Mouse (Mus musculus) myocyte (in vitro differentiated cells): ENCODE measurements around the gene Ttc6. TPM values are rescaled to one million over a fixed set of nuclear protein-coding genes. Genes with fewer than 3 reads are reported as not detected.

Source experiments
- H3K27me3 ChIP-seq: one replicate; pipeline ENCODE4 v1.6.1; 2011; ENCODE audit not compliant: control insufficient read depth, insufficient read depth, insufficient read length
- H3K36me3 ChIP-seq: one replicate; pipeline ENCODE4 v1.6.1; 2011; ENCODE audit not compliant: control insufficient read depth, insufficient read depth
- H3K4me2 ChIP-seq: one replicate; pipeline ENCODE4 v1.6.1; 2011; ENCODE audit warnings: low read depth, control low read depth
- H3K4me3 ChIP-seq: one replicate; pipeline ENCODE4 v1.5.1; 2011; ENCODE audit warnings: mild to moderate bottlenecking, control low read depth, moderate library complexity
- H3K79me2 ChIP-seq: one replicate; pipeline ENCODE4 v1.6.1; 2011; ENCODE audit not compliant: control insufficient read depth, insufficient read depth
- H3ac ChIP-seq: one replicate; pipeline ENCODE4 v1.6.1; 2011; ENCODE audit not compliant: control insufficient read depth, insufficient read length
- CEBPB ChIP-seq: IDR thresholded peaks from 2 replicates; pipeline ENCODE4 v1.6.1; 2011; ENCODE audit warnings: mild to moderate bottlenecking, moderate library complexity; ENCODE audit not compliant: poor library complexity, insufficient read depth, severe bottlenecking
- E2F4 ChIP-seq: IDR thresholded peaks from one replicate; pipeline ENCODE4 v1.6.1; 2011; ENCODE audit warnings: mild to moderate bottlenecking, control low read depth, moderate library complexity; ENCODE audit not compliant: insufficient read depth
- MAX ChIP-seq: IDR thresholded peaks from one replicate; pipeline ENCODE4 v1.6.1; 2011; ENCODE audit warnings: low read depth, mild to moderate bottlenecking, control low read depth
- MYOD1 ChIP-seq, 3 experiments: IDR thresholded peaks; one replicate each; pipeline ENCODE4 v1.6.1; 2011; ENCODE audit warnings: control low read depth in 2 of 3, low read depth in 2 of 3, mild to moderate bottlenecking in 2 of 3, moderate library complexity in 1 of 3; ENCODE audit not compliant: insufficient read length in 2 of 3, control insufficient read depth in 1 of 3
- MYOG ChIP-seq, 3 experiments: IDR thresholded peaks; one replicate each; pipeline ENCODE4 v1.6.1; 2011; ENCODE audit warnings: control low read depth in 2 of 3, low read depth in 2 of 3, mild to moderate bottlenecking in 2 of 3; ENCODE audit not compliant: insufficient read length in 2 of 3, control insufficient read depth in 1 of 3, insufficient read depth in 1 of 3
- POLR2A ChIP-seq: IDR thresholded peaks from one replicate; pipeline ENCODE4 v1.6.1; 2011; ENCODE audit warnings: low read depth, mild to moderate bottlenecking, control low read depth, moderate library complexity; ENCODE audit not compliant: insufficient read length
- POLR2AphosphoS2 ChIP-seq: IDR thresholded peaks from one replicate; pipeline ENCODE4 v1.6.1; 2011; ENCODE audit warnings: low read depth, control low read depth; ENCODE audit not compliant: insufficient read length
- REST ChIP-seq: IDR thresholded peaks from one replicate; pipeline ENCODE4 v1.6.1; 2011; ENCODE audit warnings: mild to moderate bottlenecking, control low read depth, moderate library complexity; ENCODE audit not compliant: insufficient read depth, insufficient read length
- SRF ChIP-seq: IDR thresholded peaks from one replicate; pipeline ENCODE4 v1.6.1; 2011; ENCODE audit warnings: low read depth; ENCODE audit not compliant: control insufficient read depth, insufficient read length
- TCF12 ChIP-seq: IDR thresholded peaks from one replicate; pipeline ENCODE4 v1.6.1; 2011; ENCODE audit warnings: mild to moderate bottlenecking, control low read depth; ENCODE audit not compliant: poor library complexity, insufficient read depth, severe bottlenecking
- TCF3 ChIP-seq: IDR thresholded peaks from one replicate; pipeline ENCODE4 v1.6.1; 2011; ENCODE audit warnings: low read depth, control low read depth; ENCODE audit not compliant: insufficient read length
- USF1 ChIP-seq: IDR thresholded peaks from one replicate; pipeline ENCODE4 v1.6.1; 2011; ENCODE audit warnings: low read depth, mild to moderate bottlenecking, control low read depth, moderate library complexity
- polyA plus RNA-seq: library from polyadenylated mRNA; unstranded; fragments of >200 nt; fragmentation: generic; extraction: Trizol; gene quantifications from one replicate; pipeline ENCODE4 v1.2.1, GENCODE M21; 2012; ENCODE audit warnings: missing spikeins

Ttc6 gene
- polyA plus RNA-seq = not detected

DNA sequence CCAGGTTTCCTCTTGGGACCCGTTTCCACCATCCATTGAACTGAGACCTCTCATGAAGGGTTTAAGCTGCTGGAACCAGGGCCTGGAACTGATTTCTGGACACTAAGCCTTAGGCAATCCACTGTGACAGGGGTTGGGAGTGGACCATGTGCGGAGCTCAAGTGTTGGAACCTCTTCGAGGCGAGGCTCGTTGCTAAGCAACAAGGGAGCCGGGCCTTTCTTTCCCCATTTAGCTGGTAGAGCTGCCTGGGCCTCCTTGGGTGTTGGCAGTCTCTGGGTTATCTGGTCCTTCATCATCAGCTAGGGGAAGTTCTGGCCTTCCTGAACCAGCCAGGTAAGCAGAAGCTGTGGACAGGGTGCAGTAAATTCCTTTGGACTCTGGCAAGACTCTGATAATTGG, at the start of gene Ttc6:
Gene Ttc6, plus strand, starts transcription at position 205 of the 400 bp plus-strand sequence.
- TF ChIP-seq MAX = no peak
- no peak for TF ChIP-seq SRF
- TF ChIP-seq MYOG (IDR thresholded peaks at IDR 0.05; ENCODE audit: control insufficient read depth in 1 of 3, insufficient read depth in 1 of 3, insufficient read length in 2 of 3, low read depth in 2 of 3) = no peak
- H3K79me2 ChIP-seq = no peaks in the 10 kb centered on the region

GRCm38 (mm10) chr12:57514552-57514951, 49.4 kb upstream of the Ttc6 start:
- H3ac ChIP-seq = no peak overlapping the region
- TF ChIP-seq REST = no peak
- no peak for TF ChIP-seq TCF12
- no peak for TF ChIP-seq USF1
- TF ChIP-seq MYOG (IDR thresholded peaks at IDR 0.05; ENCODE audit: control insufficient read depth in 1 of 3, insufficient read depth in 1 of 3, insufficient read length in 2 of 3, low read depth in 2 of 3) = no peak
- TF ChIP-seq POLR2AphosphoS2 = no peak
- TF ChIP-seq E2F4 = no peak
- no peaks in the 10 kb centered on the region for H3K27me3 ChIP-seq
- no peak overlapping the region for H3K4me3 ChIP-seq
- no peak overlapping the region for H3K4me2 ChIP-seq
- no peaks in the 10 kb centered on the region for H3K79me2 ChIP-seq
- H3K36me3 ChIP-seq = no peaks in the 10 kb centered on the region

More for the DNA sequence above, at the start of gene Ttc6:
- Histone ChIP-seq H3ac (no peak within 1 kb of the TSS), H3K4me2 (no peak within 1 kb of the TSS), H3K27me3 (no peaks in the 10 kb centered on the region), H3K4me3 (no peak within 1 kb of the TSS), H3K36me3 (no peaks in the 10 kb centered on the region)

- H3K4me2 ChIP-seq = no peak overlapping the region
- no peak overlapping the region for H3ac ChIP-seq
- H3K79me2 ChIP-seq = no peaks in the 10 kb centered on the region
- TF ChIP-seq MYOG (IDR thresholded peaks at IDR 0.05; ENCODE audit: control insufficient read depth in 1 of 3, insufficient read depth in 1 of 3, insufficient read length in 2 of 3, low read depth in 2 of 3) (no peak), MYOD1 (IDR thresholded peaks at IDR 0.05; ENCODE audit: control insufficient read depth in 1 of 3, insufficient read length in 2 of 3, low read depth in 2 of 3) (no peak), TCF12 (no peak), TCF3 (no peak), USF1 (no peak), POLR2A (no peak), CEBPB (no peak), MAX (no peak), SRF (no peak), POLR2AphosphoS2 (no peak), REST (no peak), E2F4 (no peak)
- H3K27me3 ChIP-seq = no peaks in the 10 kb centered on the region
- H3K4me3 ChIP-seq = no peak overlapping the region
- H3K36me3 ChIP-seq = no peaks in the 10 kb centered on the region
These were observed 48.1 kb upstream of the Ttc6 start for GRCm38 (mm10) chr12:57515702-57516377.

DNA sequence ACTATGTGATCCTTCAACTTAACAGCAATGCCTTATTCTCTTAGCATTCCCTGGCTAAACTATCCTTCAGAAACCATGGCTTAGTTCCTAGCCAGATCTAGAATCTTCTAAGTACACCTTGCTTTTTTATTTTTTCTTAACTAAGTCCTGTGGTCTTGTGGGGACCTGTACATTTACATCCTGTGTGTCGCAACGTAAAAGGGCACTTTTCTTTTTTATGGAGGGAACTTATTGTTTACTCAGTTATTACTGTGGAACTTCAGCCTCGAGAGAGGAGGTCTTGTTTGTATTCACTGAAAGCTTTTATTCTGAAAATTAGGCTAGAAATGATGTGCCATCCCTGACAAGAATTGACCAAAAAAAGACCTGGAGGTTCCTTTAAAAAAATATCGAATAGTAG, 35.6 kb upstream of the Ttc6 start:
- H3K36me3 ChIP-seq = no peaks in the 10 kb centered on the region
- H3K4me2 ChIP-seq = no peak overlapping the region
- no peak overlapping the region for H3ac ChIP-seq
- H3K79me2 ChIP-seq = no peaks in the 10 kb centered on the region
- H3K27me3 ChIP-seq = no peaks in the 10 kb centered on the region
- TF ChIP-seq MAX (no peak), REST (no peak), TCF12 (no peak), POLR2AphosphoS2 (no peak), CEBPB (no peak), E2F4 (no peak), TCF3 (no peak), SRF (no peak), MYOD1 (IDR thresholded peaks at IDR 0.05; ENCODE audit: control insufficient read depth in 1 of 3, insufficient read length in 2 of 3, low read depth in 2 of 3) (no peak), MYOG (IDR thresholded peaks at IDR 0.05; ENCODE audit: control insufficient read depth in 1 of 3, insufficient read depth in 1 of 3, insufficient read length in 2 of 3, low read depth in 2 of 3) (no peak), POLR2A (no peak), USF1 (no peak)
- H3K4me3 ChIP-seq = no peak overlapping the region

DNA sequence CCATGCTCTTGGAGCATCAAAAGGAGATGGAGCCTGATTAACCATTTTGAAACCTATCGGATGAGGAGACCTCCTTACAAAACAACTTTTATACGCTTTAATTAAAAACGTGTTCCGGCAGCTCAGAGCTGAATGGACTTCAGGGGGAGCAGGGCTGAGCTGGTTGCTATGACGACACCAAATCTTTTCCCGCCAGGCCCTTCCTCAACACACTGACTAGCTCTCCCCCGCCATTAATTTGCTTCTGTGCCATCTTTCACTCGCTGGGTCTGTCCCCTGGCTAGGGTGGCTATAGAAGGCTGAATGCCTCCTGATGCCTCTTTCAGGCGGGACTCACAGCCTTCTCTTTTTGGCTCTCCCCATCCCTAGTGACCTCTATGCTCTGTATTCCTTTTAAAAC, 33.4 kb upstream of the Ttc6 start:
- no peak overlapping the region for H3K4me3 ChIP-seq
- H3K27me3 ChIP-seq = no peaks in the 10 kb centered on the region

More for the DNA sequence above, 33.4 kb upstream of the Ttc6 start:
- H3K4me2 ChIP-seq = no peak overlapping the region
- H3K36me3 ChIP-seq = no peaks in the 10 kb centered on the region
- no peaks in the 10 kb centered on the region for H3K79me2 ChIP-seq
- no peak overlapping the region for H3ac ChIP-seq
- TF ChIP-seq POLR2A = no peak
- TF ChIP-seq TCF3 = no peak
- no peak for TF ChIP-seq TCF12
- TF ChIP-seq SRF = no peak
- no peak for TF ChIP-seq USF1
- no peak for TF ChIP-seq MYOG (IDR thresholded peaks at IDR 0.05; ENCODE audit: control insufficient read depth in 1 of 3, insufficient read depth in 1 of 3, insufficient read length in 2 of 3, low read depth in 2 of 3)
- no peak for TF ChIP-seq CEBPB
- no peak for TF ChIP-seq E2F4
- no peak for TF ChIP-seq REST
- no peak for TF ChIP-seq MAX
- no peak for TF ChIP-seq MYOD1 (IDR thresholded peaks at IDR 0.05; ENCODE audit: control insufficient read depth in 1 of 3, insufficient read length in 2 of 3, low read depth in 2 of 3)
- TF ChIP-seq POLR2AphosphoS2 = no peak
